ENCODE assay signal across 8 mouse cellular contexts in the genomic region with DNA sequence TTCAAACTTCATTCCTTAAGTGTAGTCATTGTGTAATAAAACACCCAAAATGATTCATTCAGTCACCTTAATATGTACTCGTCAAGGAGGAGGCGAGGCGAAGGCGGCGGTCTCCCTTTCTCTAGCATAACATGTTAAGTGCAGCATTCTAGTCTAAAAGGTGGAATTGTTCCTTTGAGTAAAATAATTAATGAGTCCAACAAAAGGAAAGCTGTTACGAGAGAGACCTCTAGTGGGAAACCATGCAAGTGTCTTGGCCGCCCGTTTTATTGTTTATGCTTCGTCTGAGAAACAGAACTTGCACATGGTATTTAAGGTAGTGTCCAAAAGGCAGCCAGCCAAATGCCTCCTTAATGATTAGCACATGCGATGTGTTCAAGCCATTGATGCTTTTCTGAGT.
A peak's percentile ranks its signal among the peaks of the same experiment; 100 is the strongest.
DNase-seq lines count a peak whose midpoint lies in the region; ATAC-seq and TF ChIP-seq lines count a peak whose summit lies in the region.

No protein-coding gene starts in this region.

- 0 out of 2 replicates have a peak overlapping the region, but pooled peaks have one; percentile 13 for H3K4me3 ChIP-seq in gastrocnemius, adult 2 months
- peak overlapping the region; percentile 26; the same call in 1 of the 2 replicates for H3K4me3 ChIP-seq in brown adipose tissue, adult 24 weeks (ENCODE audit: insufficient read depth, low read depth, low read length)
- no peak overlapping the region for H3K4me3 ChIP-seq in lung, postnatal 0 days (ENCODE audit: low read depth, low read length)

- peak; percentile 39 for TF ChIP-seq CTCF in gastrocnemius, adult 2 months (IDR thresholded peaks at IDR 0.05)
- peak; percentile 62 for TF ChIP-seq CTCF in lung, postnatal 0 days (IDR thresholded peaks at IDR 0.05)

- 12% methylated on average over 10 of the region's 10 CpGs for WGBS in lung, postnatal 0 days

- H3K4me1 ChIP-seq in brown adipose tissue, adult 24 weeks (ENCODE audit: control insufficient read depth, insufficient read depth, insufficient read length, low read length): no peaks in the 10 kb centered on the region
- H3K4me1 ChIP-seq in lung, postnatal 0 days (ENCODE audit: insufficient read depth, low read depth, low read length): no peaks in the 10 kb centered on the region

- no peak overlapping the region for H3K27ac ChIP-seq in gastrocnemius, adult 2 months
- no peak overlapping the region for H3K27ac ChIP-seq in brown adipose tissue, adult 24 weeks (replicated peaks; ENCODE audit: low read depth, low read length)
- H3K27ac ChIP-seq in lung, postnatal 0 days (ENCODE audit: low read length): no peak overlapping the region

- intact Hi-C loops in gastrocnemius, adult 2 months (cut with DNase I): no loop called here

- ATAC-seq in lung, postnatal 0 days: no peak

- no peak for TF ChIP-seq EP300 in lung, postnatal 0 days (IDR thresholded peaks at IDR 0.05)

- no peak overlapping the region; the same call in 1 of the 2 replicates for H3K4me2 ChIP-seq in lung, postnatal 0 days (replicated peaks; ENCODE audit: low read depth, low read length)

- no peak overlapping the region for H3K9ac ChIP-seq in lung, postnatal 0 days (replicated peaks; ENCODE audit: low read depth)

- peak; percentile 17 for DNase-seq in gastrocnemius, adult 2 months
- DNase-seq in gastrocnemius, adult 8-10 months (ENCODE audit: low spot score in 2 of 2): no peak
- peak; percentile 14 to 15 for DNase-seq in frontal cortex, postnatal 25 days (ENCODE audit: low spot score in 2 of 2)
- peak; percentile 35 to 51 for DNase-seq in kidney, postnatal 36 days
- DNase-seq in lung, postnatal 0 days (ENCODE audit: low spot score): peak; percentile 67
- DNase-seq in right cerebral cortex, postnatal 10 days (ENCODE audit: low spot score in 2 of 2): peak; percentile 55 to 61
- DNase-seq in spleen, postnatal 10 days (ENCODE audit: low spot score in 2 of 2): no peak

- H3K36me3 ChIP-seq in lung, postnatal 0 days (ENCODE audit: insufficient read depth, low read length): no peaks in the 10 kb centered on the region

- H3K9me3 ChIP-seq in lung, postnatal 0 days (ENCODE audit: low read length): no peaks in the 10 kb centered on the region

- no peaks in the 10 kb centered on the region for H3K27me3 ChIP-seq in lung, postnatal 0 days (replicated peaks; ENCODE audit: insufficient read depth, low read length)

Comparison
In these comparisons a context has a peak if more than half of its experiments do, and no peak if none do; other contexts are left out.
1. DNase-seq: peak in gastrocnemius, adult 2 months (single experiment), frontal cortex, postnatal 25 days (2 of 2), kidney, postnatal 36 days (2 of 2), lung, postnatal 0 days (single experiment) and right cerebral cortex, postnatal 10 days (2 of 2); none in gastrocnemius, adult 8-10 months (0 of 2) and spleen, postnatal 10 days (0 of 2).